Mouse (Mus musculus): ENCODE results near the gene Itih1. TPM values are rescaled to one million over a fixed set of nuclear protein-coding genes. Genes with fewer than 3 reads are reported as not detected.

Itih1 gene
- polyA plus RNA-seq, 1 experiment, result not detected

DNA sequence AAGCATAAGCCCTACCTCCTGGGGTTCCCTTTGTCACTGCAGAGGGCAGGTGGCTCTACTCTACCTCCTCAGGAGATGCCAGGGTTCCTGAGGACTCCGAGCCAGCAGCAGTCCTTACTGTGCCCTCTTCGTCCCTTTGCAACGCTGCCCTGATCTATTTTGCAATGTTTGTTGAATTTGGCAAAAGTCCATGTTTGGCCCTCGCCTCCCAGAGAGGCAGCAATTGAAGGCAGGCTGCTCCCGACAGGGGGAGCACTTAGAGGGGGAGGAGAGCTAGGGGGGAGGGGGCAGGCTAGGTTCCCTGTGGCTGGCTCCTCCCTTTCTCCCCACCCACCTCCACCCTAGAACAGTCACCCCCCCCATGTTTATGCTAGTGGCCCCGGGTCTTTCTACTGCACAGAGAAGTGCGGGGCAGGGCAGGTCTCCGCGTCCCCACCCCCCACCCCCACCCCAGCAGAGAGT is 54.8 kb downstream of the Itih1 start:
- peaks cover 6% of the 10 kb centered on the region; the same call in 1 of the 2 replicates for H3K36me3 ChIP-seq (ENCODE audit: control insufficient read depth)
- TF ChIP-seq GATA1 (IDR thresholded peaks at IDR 0.05; ENCODE audit: low read length) (no peak), TAL1 (IDR thresholded peaks at IDR 0.05; ENCODE audit: low read length) (no peak)
- H3K27me3 ChIP-seq (ENCODE audit: control insufficient read depth), result no peaks in the 10 kb centered on the region
- H3K4me3 ChIP-seq (replicated peaks), result no peak overlapping the region
- H3K9me3 ChIP-seq (ENCODE audit: control insufficient read depth, low read length), result no peaks in the 10 kb centered on the region
- H3K4me1 ChIP-seq (ENCODE audit: control insufficient read depth), result no peaks in the 10 kb centered on the region; the same call in 1 of the 2 replicates

- TF ChIP-seq TAL1 (IDR thresholded peaks at IDR 0.05; ENCODE audit: low read length), result no peak
- no peak for TF ChIP-seq GATA1 (IDR thresholded peaks at IDR 0.05; ENCODE audit: low read length)
- Histone ChIP-seq H3K4me3 (replicated peaks) (peak within 1 kb of the TSS; percentile 23), H3K36me3 (ENCODE audit: control insufficient read depth) (peaks cover 2% of the 10 kb centered on the region; the same call in 1 of the 2 replicates)
Measured at GRCm38 (mm10) chr14:30886204-30886603, 56.9 kb downstream of the Itih1 start, which contains the start of gene Itih4. Gene Itih4 (plus strand): TSS chr14:30886476.

GRCm38 (mm10) chr14:30885298-30885697 is 57.8 kb downstream of the Itih1 start:
- Histone ChIP-seq H3K36me3 (ENCODE audit: control insufficient read depth) (peaks cover 1% of the 10 kb centered on the region; the same call in 1 of the 2 replicates), H3K4me1 (ENCODE audit: control insufficient read depth) (no peaks in the 10 kb centered on the region; the same call in 1 of the 2 replicates), H3K27me3 (ENCODE audit: control insufficient read depth) (no peaks in the 10 kb centered on the region), H3K9me3 (ENCODE audit: control insufficient read depth, low read length) (no peaks in the 10 kb centered on the region), H3K4me3 (replicated peaks) (no peak overlapping the region)
- TF ChIP-seq TAL1 (IDR thresholded peaks at IDR 0.05; ENCODE audit: low read length) (no peak), GATA1 (IDR thresholded peaks at IDR 0.05; ENCODE audit: low read length) (no peak)

More at GRCm38 (mm10) chr14:30886204-30886603, 56.9 kb downstream of the Itih1 start, which contains the start of gene Itih4:
- Histone ChIP-seq H3K9me3 (ENCODE audit: control insufficient read depth, low read length) (no peaks in the 10 kb centered on the region), H3K27me3 (ENCODE audit: control insufficient read depth) (no peaks in the 10 kb centered on the region), H3K4me1 (ENCODE audit: control insufficient read depth) (no peaks in the 10 kb centered on the region; the same call in 1 of the 2 replicates)

- no peak for TF ChIP-seq TAL1 (IDR thresholded peaks at IDR 0.05; ENCODE audit: low read length)
- TF ChIP-seq GATA1 (IDR thresholded peaks at IDR 0.05; ENCODE audit: low read length), result no peak
- Histone ChIP-seq H3K27me3 (ENCODE audit: control insufficient read depth) (no peaks in the 10 kb centered on the region), H3K4me1 (ENCODE audit: control insufficient read depth) (no peaks in the 10 kb centered on the region), H3K9me3 (ENCODE audit: control insufficient read depth, low read length) (no peaks in the 10 kb centered on the region), H3K36me3 (ENCODE audit: control insufficient read depth) (peaks cover 4% of the 10 kb centered on the region), H3K4me3 (replicated peaks) (no peak overlapping the region)
Measured at GRCm38 (mm10) chr14:30881718-30882108, 61.4 kb downstream of the Itih1 start.

GRCm38 (mm10) chr14:30880811-30881717 is 62.0 kb downstream of the Itih1 start:
- no peak overlapping the region for H3K4me3 ChIP-seq (replicated peaks)
- H3K4me1 ChIP-seq (ENCODE audit: control insufficient read depth), result no peaks in the 10 kb centered on the region; the same call in 1 of the 2 replicates
- H3K36me3 ChIP-seq (ENCODE audit: control insufficient read depth), result peaks cover 10% of the 10 kb centered on the region
- H3K9me3 ChIP-seq (ENCODE audit: control insufficient read depth, low read length), result no peaks in the 10 kb centered on the region
- H3K27me3 ChIP-seq (ENCODE audit: control insufficient read depth), result no peaks in the 10 kb centered on the region
- TF ChIP-seq GATA1 (IDR thresholded peaks at IDR 0.05; ENCODE audit: low read length) (no peak), TAL1 (IDR thresholded peaks at IDR 0.05; ENCODE audit: low read length) (no peak)

DNA sequence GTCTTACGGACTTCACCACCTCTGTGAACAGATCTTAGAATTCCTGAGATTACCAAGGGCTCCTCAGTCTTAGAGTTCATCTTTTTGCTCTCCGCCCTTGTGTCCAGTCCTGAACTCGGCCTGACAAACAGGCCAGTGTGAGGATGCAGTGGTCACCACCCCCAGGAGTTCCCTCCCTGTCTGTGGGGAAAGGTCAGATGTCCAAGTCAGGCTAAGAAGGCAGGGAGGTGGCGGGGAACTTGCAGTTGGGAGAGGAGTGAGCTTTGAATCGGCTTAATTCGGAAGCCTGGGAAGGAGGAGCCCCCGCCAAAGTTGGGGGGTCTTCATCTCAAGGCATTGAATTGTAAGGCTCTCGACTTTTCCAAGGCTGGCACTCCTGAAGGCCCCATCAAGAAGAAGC is 62.8 kb downstream of the Itih1 start:
- peaks cover 18% of the 10 kb centered on the region for H3K36me3 ChIP-seq (ENCODE audit: control insufficient read depth)
- peaks cover 8% of the 10 kb centered on the region for H3K4me1 ChIP-seq (ENCODE audit: control insufficient read depth)
- TF ChIP-seq GATA1 (IDR thresholded peaks at IDR 0.05; ENCODE audit: low read length), result no peak
- TF ChIP-seq TAL1 (IDR thresholded peaks at IDR 0.05; ENCODE audit: low read length), result no peak
- H3K4me3 ChIP-seq (replicated peaks), result no peak overlapping the region
- no peaks in the 10 kb centered on the region for H3K27me3 ChIP-seq (ENCODE audit: control insufficient read depth)
- no peaks in the 10 kb centered on the region for H3K9me3 ChIP-seq (ENCODE audit: control insufficient read depth, low read length)

DNA sequence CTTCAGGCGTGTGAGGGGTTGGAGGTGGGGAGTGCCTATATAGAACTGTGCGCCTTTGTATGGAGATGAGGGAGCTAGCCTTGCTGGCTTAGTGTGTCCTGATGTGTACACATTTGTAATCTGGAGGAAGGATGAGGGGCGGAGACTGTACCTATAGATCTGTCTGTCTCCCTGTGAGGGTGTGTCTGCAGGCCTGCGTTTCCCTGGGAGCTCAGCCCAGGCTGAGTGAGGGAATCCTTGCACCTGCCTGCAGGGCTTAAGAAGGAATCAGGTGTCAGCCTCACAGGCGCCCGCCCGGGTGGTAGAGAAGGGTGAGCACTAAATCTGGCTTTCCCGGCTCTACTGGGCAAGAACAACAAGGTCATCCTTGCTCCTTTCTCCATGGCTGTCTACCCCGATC is 63.3 kb downstream of the Itih1 start:
- Histone ChIP-seq H3K9me3 (ENCODE audit: control insufficient read depth, low read length) (no peaks in the 10 kb centered on the region), H3K27me3 (ENCODE audit: control insufficient read depth) (no peaks in the 10 kb centered on the region), H3K4me3 (replicated peaks) (no peak overlapping the region), H3K36me3 (ENCODE audit: control insufficient read depth) (peaks cover 20% of the 10 kb centered on the region), H3K4me1 (ENCODE audit: control insufficient read depth) (peaks cover 11% of the 10 kb centered on the region)
- no peak for TF ChIP-seq TAL1 (IDR thresholded peaks at IDR 0.05; ENCODE audit: low read length)
- TF ChIP-seq GATA1 (IDR thresholded peaks at IDR 0.05; ENCODE audit: low read length), result no peak

Other genes with a start within 250 kb of the Itih1 start
- 0.13 and 0.18 TPM in 2 replicates for gene Sfmbt1, start 228.4 kb downstream of the Itih1 start, polyA plus RNA-seq (2012)
- gene Tmem110, start 117.7 kb downstream of the Itih1 start, polyA plus RNA-seq (2012), result 2.3 and 2.8 TPM in 2 replicates
- 0.03 TPM in 1 of 2 replicates, not detected in the other for gene Mustn1, start 64.1 kb downstream of the Itih1 start, polyA plus RNA-seq (2012)
- 0.02 TPM in 1 of 2 replicates, not detected in the other for gene Itih4, start 56.8 kb downstream of the Itih1 start, polyA plus RNA-seq (2012)
- 0.02 TPM in 1 of 2 replicates, not detected in the other for gene Itih3, start 19.5 kb downstream of the Itih1 start, polyA plus RNA-seq (2012)
- gene Nek4, start 8.1 kb upstream of the Itih1 start, polyA plus RNA-seq (2012), result 0.05 and 0.07 TPM in 2 replicates
- 0.10 and 0.19 TPM in 2 replicates for gene Glt8d1, start 58.1 kb upstream of the Itih1 start, polyA plus RNA-seq (2012)
- 5.2 and 5.8 TPM in 2 replicates for gene Spcs1, start 58.4 kb upstream of the Itih1 start, polyA plus RNA-seq (2012)
- gene Pbrm1, start 75.8 kb upstream of the Itih1 start, polyA plus RNA-seq (2012), result 1.2 and 1.6 TPM in 2 replicates
- gene Gnl3, start 75.9 kb upstream of the Itih1 start, polyA plus RNA-seq (2012), result 0.74 and 1.2 TPM in 2 replicates
- gene Smim4, start 185.7 kb upstream of the Itih1 start, polyA plus RNA-seq (2012), result 9.0 and 10.3 TPM in 2 replicates
- 16.8 and 31.6 TPM in 2 replicates for gene Nt5dc2, start 187.8 kb upstream of the Itih1 start, polyA plus RNA-seq (2012)
- gene Stab1, start 225.4 kb upstream of the Itih1 start, polyA plus RNA-seq (2012), result 0.08 and 0.13 TPM in 2 replicates

Measured in erythroblast, embryonic 14.5 days (primary cell).